Mouse (Mus musculus) hindbrain, embryonic 11.5 days (tissue): ENCODE data around the gene Rsc1a1. TPM values are rescaled to one million over a fixed set of nuclear protein-coding genes. Genes with fewer than 3 reads are reported as not detected.

Source experiments
- ATAC-seq: fragments of 200-750 bp; cut with Nextera tagmentation; 2 replicates; pipeline ENCODE4 v1.8.0; 2017; ENCODE audit warnings: mild to moderate bottlenecking, moderate TSS enrichment, moderate library complexity; ENCODE audit not compliant: low FRiP score
- DNase-seq: peaks from one replicate; pipeline ENCODE4 v3.0.0-alpha.2; 2015; ENCODE audit warnings: low spot score
- H3K27ac ChIP-seq: fragments of 300-500 bp; sonication (generic); 2 replicates; pipeline ENCODE4 v1.5.1; 2014; ENCODE audit warnings: mild to moderate bottlenecking, low read depth, low read length
- H3K27me3 ChIP-seq: fragments of 300-500 bp; sonication (generic); 2 replicates; pipeline ENCODE4 v1.6.1; 2014; ENCODE audit warnings: mild to moderate bottlenecking, low read length, moderate library complexity, mixed read lengths; ENCODE audit not compliant: control insufficient read depth, insufficient read depth
- H3K36me3 ChIP-seq: fragments of 300-500 bp; sonication (generic); 2 replicates; pipeline ENCODE4 v1.6.1; 2014; ENCODE audit warnings: mild to moderate bottlenecking, low read length, moderate library complexity, mixed read lengths; ENCODE audit not compliant: control insufficient read depth, insufficient read depth
- H3K4me1 ChIP-seq: fragments of 300-500 bp; sonication (generic); replicated peaks from 2 replicates; pipeline ENCODE4 v1.6.1; 2014; ENCODE audit warnings: low read length, mixed read lengths; ENCODE audit not compliant: control insufficient read depth, insufficient read depth
- H3K4me2 ChIP-seq: fragments of 300-500 bp; sonication (generic); replicated peaks from 2 replicates; pipeline ENCODE4 v1.6.1; 2014; ENCODE audit warnings: mild to moderate bottlenecking, low read depth, low read length
- H3K4me3 ChIP-seq: fragments of 300-500 bp; sonication (generic); 2 replicates; pipeline ENCODE4 v1.5.1; 2014; ENCODE audit warnings: low read depth, low read length
- H3K9ac ChIP-seq: fragments of 300-500 bp; sonication (generic); 2 replicates; pipeline ENCODE4 v1.6.1; 2014; ENCODE audit warnings: low read depth, low read length
- H3K9me3 ChIP-seq: fragments of 300-500 bp; sonication (generic); 2 replicates; pipeline ENCODE4 v1.6.1; 2016; ENCODE audit warnings: low read length; ENCODE audit not compliant: control insufficient read depth
- WGBS: fragments of 180-500 bp; shearing (Covaris S2); extraction: QIAGEN DNeasy Blood & Tissue Kit; methylation state at CpG from one replicate; pipeline ENCODE4 v1.1.7; 2014; 5-methylcytosine and 5-hydroxymethylcytosine counted together
- polyA plus RNA-seq: library from polyadenylated mRNA; unstranded; fragments of >200 nt; fragmentation: Nextera tagmentation; extraction: Ambion mirVana; gene quantifications from 2 replicates; pipeline ENCODE4 v1.2.1, GENCODE M21; 2014

Rsc1a1 gene
- polyA plus RNA-seq, 1 experiment from 2014 or later: 1.9 TPM

GRCm38 (mm10) chr4:141711250-141711649 is 25.9 kb upstream of the Rsc1a1 start:
- ATAC-seq (no peak), DNase-seq (no peak)
- H3K27me3 ChIP-seq: no peaks in the 10 kb centered on the region
- 95% methylated on average over 1 of the region's 1 CpGs for WGBS
- H3K4me2 ChIP-seq: no peak overlapping the region
- no peak overlapping the region for H3K27ac ChIP-seq
- no peaks in the 10 kb centered on the region for H3K4me1 ChIP-seq
- H3K9ac ChIP-seq: no peak overlapping the region
- 0 out of 2 replicates have a peak, but pooled peaks cover 4% of the 10 kb centered on the region for H3K36me3 ChIP-seq
- no peaks in the 10 kb centered on the region for H3K9me3 ChIP-seq
- no peak overlapping the region for H3K4me3 ChIP-seq

- no peaks in the 10 kb centered on the region for H3K27me3 ChIP-seq
- ATAC-seq: no peak
- no peaks in the 10 kb centered on the region for H3K9me3 ChIP-seq
- 94% methylated on average over 2 of the region's 2 CpGs for WGBS
- H3K27ac ChIP-seq: no peak overlapping the region
- no peak for DNase-seq
- H3K4me1 ChIP-seq: no peaks in the 10 kb centered on the region
- H3K4me3 ChIP-seq: no peak overlapping the region
- no peak overlapping the region for H3K4me2 ChIP-seq
- peaks cover 16% of the 10 kb centered on the region for H3K36me3 ChIP-seq
- no peak overlapping the region for H3K9ac ChIP-seq
Observed at GRCm38 (mm10) chr4:141708971-141709370, 23.6 kb upstream of the Rsc1a1 start.

GRCm38 (mm10) chr4:141708005-141708404 is 22.6 kb upstream of the Rsc1a1 start:
- no peaks in the 10 kb centered on the region for H3K4me1 ChIP-seq
- ATAC-seq (no peak), DNase-seq (no peak)
- no peak overlapping the region for H3K4me2 ChIP-seq
- peaks cover 18% of the 10 kb centered on the region for H3K36me3 ChIP-seq
- H3K9ac ChIP-seq: no peak overlapping the region
- 93% methylated on average over 7 of the region's 7 CpGs for WGBS
- H3K27ac ChIP-seq: no peak overlapping the region
- no peaks in the 10 kb centered on the region for H3K27me3 ChIP-seq
- H3K4me3 ChIP-seq: no peak overlapping the region
- no peaks in the 10 kb centered on the region for H3K9me3 ChIP-seq

- 90% methylated on average over 4 of the region's 4 CpGs for WGBS
- no peaks in the 10 kb centered on the region for H3K27me3 ChIP-seq
- peaks cover 20% of the 10 kb centered on the region for H3K36me3 ChIP-seq
- no peak overlapping the region for H3K4me2 ChIP-seq
- H3K9ac ChIP-seq: no peak overlapping the region
- no peak overlapping the region for H3K4me3 ChIP-seq
- H3K9me3 ChIP-seq: no peaks in the 10 kb centered on the region
- DNase-seq: no peak
- no peak for ATAC-seq
- no peak overlapping the region for H3K27ac ChIP-seq
- H3K4me1 ChIP-seq: no peaks in the 10 kb centered on the region
Observed at GRCm38 (mm10) chr4:141705331-141705730, 19.9 kb upstream of the Rsc1a1 start.

GRCm38 (mm10) chr4:141704625-141705024 is 19.2 kb upstream of the Rsc1a1 start:
- 92% methylated on average over 2 of the region's 2 CpGs for WGBS
- H3K9ac ChIP-seq: no peak overlapping the region
- DNase-seq (no peak), ATAC-seq (no peak)
- H3K4me1 ChIP-seq: no peaks in the 10 kb centered on the region
- H3K27me3 ChIP-seq: no peaks in the 10 kb centered on the region
- H3K27ac ChIP-seq: no peak overlapping the region
- H3K36me3 ChIP-seq: peaks cover 20% of the 10 kb centered on the region
- no peak overlapping the region for H3K4me3 ChIP-seq
- H3K9me3 ChIP-seq: no peaks in the 10 kb centered on the region
- H3K4me2 ChIP-seq: no peak overlapping the region

- Histone ChIP-seq H3K36me3 (peaks cover 16% of the 10 kb centered on the region), H3K27me3 (no peaks in the 10 kb centered on the region), H3K4me1 (no peaks in the 10 kb centered on the region), H3K9me3 (no peaks in the 10 kb centered on the region), H3K4me2 (no peak overlapping the region), H3K27ac (no peak overlapping the region), H3K4me3 (no peak overlapping the region), H3K9ac (no peak overlapping the region)
- no peak for DNase-seq
- 94% methylated on average over 8 of the region's 8 CpGs for WGBS
- ATAC-seq: no peak
Observed at GRCm38 (mm10) chr4:141694719-141695118, 9.3 kb upstream of the Rsc1a1 start.

GRCm38 (mm10) chr4:141688505-141688904 is 3.1 kb upstream of the Rsc1a1 start:
- Histone ChIP-seq H3K27me3 (no peaks in the 10 kb centered on the region), H3K4me3 (no peak overlapping the region), H3K9ac (no peak overlapping the region), H3K27ac (no peak overlapping the region), H3K36me3 (0 out of 2 replicates have a peak, but pooled peaks cover 6% of the 10 kb centered on the region), H3K4me1 (no peaks in the 10 kb centered on the region), H3K9me3 (no peaks in the 10 kb centered on the region), H3K4me2 (no peak overlapping the region)
- ATAC-seq (no peak), DNase-seq (no peak)
- WGBS: 95% methylated on average over 8 of the region's 8 CpGs

GRCm38 (mm10) chr4:141686525-141686924 is 1.1 kb upstream of the Rsc1a1 start:
- ATAC-seq: no peak
- Histone ChIP-seq H3K9ac (no peak overlapping the region), H3K36me3 (0 out of 2 replicates have a peak, but pooled peaks cover 4% of the 10 kb centered on the region), H3K27me3 (no peaks in the 10 kb centered on the region), H3K4me2 (no peak overlapping the region), H3K4me1 (no peaks in the 10 kb centered on the region), H3K4me3 (no peak overlapping the region), H3K9me3 (no peaks in the 10 kb centered on the region), H3K27ac (no peak overlapping the region)
- no peak for DNase-seq
- WGBS: 91% methylated on average over 8 of the region's 8 CpGs

GRCm38 (mm10) chr4:141686093-141686492 is 694 bp upstream of the Rsc1a1 start:
- Histone ChIP-seq H3K27ac (no peak overlapping the region), H3K4me3 (no peak overlapping the region), H3K4me2 (no peak overlapping the region), H3K36me3 (0 out of 2 replicates have a peak, but pooled peaks cover 4% of the 10 kb centered on the region), H3K4me1 (no peaks in the 10 kb centered on the region), H3K9ac (no peak overlapping the region), H3K9me3 (no peaks in the 10 kb centered on the region), H3K27me3 (no peaks in the 10 kb centered on the region)
- ATAC-seq: no peak
- DNase-seq: no peak
- WGBS: 92% methylated on average over 3 of the region's 3 CpGs
